ENCODE assay signal across 20 mouse cellular contexts in the genomic region with DNA sequence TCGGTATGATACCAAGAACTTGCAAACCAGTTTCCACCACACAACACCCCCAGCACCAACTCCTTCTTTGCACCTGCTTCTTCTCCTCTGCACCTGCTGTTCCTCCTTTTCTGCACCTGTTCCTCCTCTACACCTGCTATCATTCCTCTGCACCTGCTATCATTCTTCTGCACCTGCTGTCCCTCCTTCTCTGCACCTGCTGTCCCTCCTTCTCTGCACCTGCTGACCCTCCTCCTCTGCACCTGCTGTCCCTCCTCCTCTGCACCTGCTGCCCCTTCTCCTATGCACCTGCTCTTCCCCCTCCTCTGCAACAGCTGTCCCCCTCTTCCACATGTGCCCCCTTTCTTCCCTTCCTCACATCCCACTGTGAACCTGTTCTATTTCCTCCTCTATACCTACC. TPM values are rescaled to one million over a fixed set of nuclear protein-coding genes. Genes with fewer than 3 reads are reported as not detected.
DNase-seq lines count a peak whose midpoint lies in the region; ATAC-seq and TF ChIP-seq lines count a peak whose summit lies in the region.
"Had no signal": no experiment of that assay in that cellular context is flagged by ENCODE, and none has a peak within 500 bp of the region (broad histone marks: within the 10 kb centered on the region; RNA-seq: fewer than 3 reads in every experiment).

No protein-coding gene starts in this region.

- H3K4me2 ChIP-seq in CH12.LX (ENCODE audit: insufficient read depth, low read depth, poor library complexity, severe bottlenecking) = no peak overlapping the region
- no peak overlapping the region for H3K4me2 ChIP-seq in forebrain, embryonic 14.5 days (ENCODE audit: low read length)
- no peak overlapping the region for H3K4me2 ChIP-seq in forebrain, embryonic 16.5 days (ENCODE audit: low read length)
- H3K4me2 ChIP-seq: embryonic facial prominence, embryonic 13.5 days; embryonic facial prominence, embryonic 15.5 days; forebrain, embryonic 12.5 days; forebrain, embryonic 15.5 days had no signal

- TF ChIP-seq EP300 in CH12.LX (IDR thresholded peaks at IDR 0.05; ENCODE audit: low read length) = no peak

- H3K79me2 ChIP-seq in CH12.LX (replicated peaks; ENCODE audit: control insufficient read depth, extremely low read depth, insufficient read depth, poor library complexity, severe bottlenecking) = no peaks in the 10 kb centered on the region

- peaks cover 7% of the 10 kb centered on the region for H3K9me3 ChIP-seq in CH12.LX (replicated peaks; ENCODE audit: low read length)
- H3K9me3 ChIP-seq in forebrain, embryonic 14.5 days (replicated peaks; ENCODE audit: control insufficient read depth, low read length) = no peaks in the 10 kb centered on the region
- H3K9me3 ChIP-seq in forebrain, embryonic 16.5 days (ENCODE audit: control insufficient read depth, low read length) = no peaks in the 10 kb centered on the region
- H3K9me3 ChIP-seq: embryonic facial prominence, embryonic 13.5 days; embryonic facial prominence, embryonic 15.5 days; forebrain, embryonic 10.5 days; forebrain, embryonic 12.5 days; forebrain, embryonic 15.5 days had no signal

- in situ Hi-C loops in CH12.LX (cut with MboI; ENCODE audit: low pct_ligation_motif_present, low pct_unique_long_range_greater_than_20kb, low sequenced_read_pairs) = no loop called here

- H3K36me3 ChIP-seq in CH12.LX (replicated peaks in 1 of 2; ENCODE audit: control insufficient read depth in 1 of 2, insufficient read depth in 1 of 2, low read length in 1 of 2) = peaks cover 88 to 97% of the 10 kb centered on the region in 2 experiments
- H3K36me3 ChIP-seq in forebrain, embryonic 14.5 days (ENCODE audit: control insufficient read depth, insufficient read depth, low read length) = no peaks in the 10 kb centered on the region
- H3K36me3 ChIP-seq in forebrain, embryonic 16.5 days (ENCODE audit: control insufficient read depth, insufficient read depth) = no peaks in the 10 kb centered on the region
- H3K36me3 ChIP-seq: embryonic facial prominence, embryonic 13.5 days; embryonic facial prominence, embryonic 15.5 days; forebrain, embryonic 10.5 days; forebrain, embryonic 12.5 days; forebrain, embryonic 15.5 days had no signal

- ATAC-seq in forebrain, embryonic 14.5 days = no peak
- no peak for ATAC-seq in forebrain, embryonic 16.5 days
- ATAC-seq: CD4-positive, CD25-positive, alpha-beta regulatory T cell, adult 4 months; forebrain, embryonic 15.5 days had no signal

- dilution Hi-C loops in CH12.LX (cut with MboI; ENCODE audit: extremely low pct_ligation_motif_present, extremely low pct_unique_long_range_greater_than_20kb, low sequenced_read_pairs) = no loop called here

- no peak for TF ChIP-seq CTCF in cerebellum, adult 2 months (IDR thresholded peaks at IDR 0.05; ENCODE audit: borderline replicate concordance, insufficient read depth, low read depth, low read length)
- TF ChIP-seq CTCF in CH12.LX (conservative IDR thresholded peaks at IDR 0.05 in 1 of 2, IDR thresholded peaks at IDR 0.05 in 1 of 2; ENCODE audit: low read depth in 2 of 2, low read length in 2 of 2) = no peak

- WGBS in cerebellum, adult 2 months = 95% methylated on average over 1 of the region's 1 CpGs
- 81% methylated on average over 1 of the region's 1 CpGs for WGBS in forebrain, embryonic 14.5 days
- WGBS in forebrain, embryonic 16.5 days = 91% methylated on average over 1 of the region's 1 CpGs

- H3K27ac ChIP-seq in cerebellum, adult 2 months (ENCODE audit: insufficient read depth, low read length) = no peak overlapping the region
- H3K27ac ChIP-seq in CH12.LX (ENCODE audit: insufficient read depth, low read depth) = no peak overlapping the region
- H3K27ac ChIP-seq in forebrain, embryonic 14.5 days (ENCODE audit: low read depth, low read length) = no peak overlapping the region
- no peak overlapping the region for H3K27ac ChIP-seq in forebrain, embryonic 16.5 days (ENCODE audit: low read length)
- H3K27ac ChIP-seq: embryonic facial prominence, embryonic 13.5 days; embryonic facial prominence, embryonic 15.5 days; forebrain, embryonic 10.5 days; forebrain, embryonic 12.5 days; forebrain, embryonic 15.5 days had no signal

- peak; percentile 34 to 40 for DNase-seq in cerebellum, postnatal 25 days
- DNase-seq in cerebellum, adult 2 months = no peak
- DNase-seq in CH12.LX (ENCODE audit: extremely low read depth) = no peak
- DNase-seq in forebrain, embryonic 14.5 days (ENCODE audit: low spot score) = no peak
- DNase-seq: adrenal gland, postnatal 10 days; adrenal gland, postnatal 25 days; cerebellum, adult 11-12 months; cerebellum, adult 8-10 months; embryo, embryonic 11 days had no signal

- no peaks in the 10 kb centered on the region for H3K27me3 ChIP-seq in cerebellum, adult 2 months (ENCODE audit: control insufficient read depth, insufficient read depth, low read length)
- no peaks in the 10 kb centered on the region for H3K27me3 ChIP-seq in CH12.LX (replicated peaks)
- H3K27me3 ChIP-seq in forebrain, embryonic 14.5 days (replicated peaks; ENCODE audit: control insufficient read depth, insufficient read depth, low read length) = no peaks in the 10 kb centered on the region
- no peaks in the 10 kb centered on the region for H3K27me3 ChIP-seq in forebrain, embryonic 16.5 days (replicated peaks; ENCODE audit: control insufficient read depth, insufficient read depth, low read length)
- H3K27me3 ChIP-seq: forebrain, embryonic 15.5 days had no signal

- no peak overlapping the region for H3K9ac ChIP-seq in CH12.LX (ENCODE audit: insufficient read depth, low read depth)
- no peak overlapping the region for H3K9ac ChIP-seq in forebrain, embryonic 14.5 days (ENCODE audit: low read length)
- no peak overlapping the region for H3K9ac ChIP-seq in forebrain, embryonic 16.5 days (replicated peaks; ENCODE audit: low read depth, low read length)
- H3K9ac ChIP-seq: embryonic facial prominence, embryonic 13.5 days; embryonic facial prominence, embryonic 15.5 days; forebrain, embryonic 12.5 days; forebrain, embryonic 15.5 days had no signal

- no peak overlapping the region for H3K4me3 ChIP-seq in cerebellum, adult 2 months (replicated peaks; ENCODE audit: insufficient read depth, low read depth, low read length)
- H3K4me3 ChIP-seq in CH12.LX (replicated peaks in 1 of 3; ENCODE audit: low read depth in 2 of 3, low read length in 2 of 3, poor library complexity in 1 of 3) = no peak overlapping the region
- no peak overlapping the region for H3K4me3 ChIP-seq in forebrain, embryonic 14.5 days (ENCODE audit: low read depth, low read length)
- H3K4me3 ChIP-seq in forebrain, embryonic 16.5 days (replicated peaks; ENCODE audit: low read length) = no peak overlapping the region
- H3K4me3 ChIP-seq: embryonic facial prominence, embryonic 13.5 days; embryonic facial prominence, embryonic 15.5 days; erythroblast, embryonic 14.5 days; forebrain, embryonic 10.5 days; forebrain, embryonic 12.5 days; forebrain, embryonic 15.5 days had no signal

- no peak for TF ChIP-seq POLR2A in cerebellum, adult 2 months (IDR thresholded peaks at IDR 0.05; ENCODE audit: borderline replicate concordance, insufficient read depth, low read length)
- TF ChIP-seq POLR2A in CH12.LX (IDR thresholded peaks at IDR 0.05; ENCODE audit: low read depth, low read length) = no peak

- H3K4me1 ChIP-seq in cerebellum, adult 2 months (ENCODE audit: control insufficient read depth, insufficient read depth, low read length) = peaks cover 55% of the 10 kb centered on the region
- H3K4me1 ChIP-seq in CH12.LX (ENCODE audit: control insufficient read depth in 1 of 2, insufficient read depth in 2 of 2) = peaks cover 0 to 2% of the 10 kb centered on the region in 2 experiments; a peak in 2 of 4 replicates
- no peaks in the 10 kb centered on the region for H3K4me1 ChIP-seq in forebrain, embryonic 14.5 days (ENCODE audit: control insufficient read depth, insufficient read depth, low read length)
- H3K4me1 ChIP-seq in forebrain, embryonic 16.5 days (replicated peaks; ENCODE audit: control insufficient read depth, insufficient read depth, low read length) = no peaks in the 10 kb centered on the region
- H3K4me1 ChIP-seq: forebrain, embryonic 12.5 days; forebrain, embryonic 15.5 days had no signal

- TF ChIP-seq RAD21 in CH12.LX (IDR thresholded peaks at IDR 0.05; ENCODE audit: low read depth, low read length) = no peak

RNA-seq across cellular contexts. Expression of a gene that starts 8.5 kb away (rescaled TPM):
- polyA plus RNA-seq in cerebellum, adult 2 months (2012; rRNA removed) = 0.10 and 0.25 TPM in 2 replicates
- total RNA-seq in CH12.LX (2012; rRNA removed) (31.2 and 34.3 TPM in 2 replicates), CH12.LX (2014; rRNA removed) (26.0 and 32.1 TPM in 2 replicates)
- polyA plus RNA-seq in CH12.LX (2012; ENCODE audit: insufficient read length, low read depth) = 47.2 and 60.0 TPM in 2 replicates
- 0.05 TPM in 1 of 2 replicates, not detected in the other for polyA plus RNA-seq in forebrain, embryonic 14.5 days (2014; fragmentation: Nextera tagmentation; extraction: Ambion mirVana)
- polyA plus RNA-seq in forebrain, embryonic 16.5 days (2015; fragmentation: Nextera tagmentation; extraction: Ambion mirVana) = not detected in 2 replicates
- polyA plus RNA-seq: forebrain, embryonic 10.5 days; forebrain, embryonic 12.5 days; forebrain, embryonic 15.5 days had no signal

RNA-seq across cellular contexts. Expression of a gene that starts 18.1 kb away (rescaled TPM):
- polyA plus RNA-seq in cerebellum, adult 2 months (2012; rRNA removed) = 0.06 and 0.08 TPM in 2 replicates
- total RNA-seq in CH12.LX (2012; rRNA removed) = 0.08 and 0.34 TPM in 2 replicates
- total RNA-seq in CH12.LX (2014; rRNA removed) = 0.24 TPM in 2 replicates
- 0.54 and 0.70 TPM in 2 replicates for polyA plus RNA-seq in CH12.LX (2012; ENCODE audit: insufficient read length, low read depth)
- polyA plus RNA-seq in forebrain, embryonic 14.5 days (2014; fragmentation: Nextera tagmentation; extraction: Ambion mirVana) = 0.20 and 0.47 TPM in 2 replicates
- polyA plus RNA-seq in forebrain, embryonic 16.5 days (2015; fragmentation: Nextera tagmentation; extraction: Ambion mirVana) = 0.06 and 0.22 TPM in 2 replicates
- total RNA-seq: common myeloid progenitor, adult 5-6 weeks had no signal
- polyA plus RNA-seq: CD4-positive, CD25-positive, alpha-beta regulatory T cell, adult 4 months had no signal

RNA-seq across cellular contexts. Expression of a gene that starts 44.7 kb away (rescaled TPM):
- 3.1 and 3.5 TPM in 2 replicates for polyA plus RNA-seq in cerebellum, adult 2 months (2012; rRNA removed)
- total RNA-seq in CH12.LX (2012; rRNA removed) (4.1 and 6.3 TPM in 2 replicates), CH12.LX (2014; rRNA removed) (5.0 and 5.7 TPM in 2 replicates)
- 27.7 and 28.1 TPM in 2 replicates for polyA plus RNA-seq in CH12.LX (2012; ENCODE audit: insufficient read length, low read depth)
- 7.8 and 8.6 TPM in 2 replicates for polyA plus RNA-seq in forebrain, embryonic 14.5 days (2014; fragmentation: Nextera tagmentation; extraction: Ambion mirVana)
- 5.6 and 6.4 TPM in 2 replicates for polyA plus RNA-seq in forebrain, embryonic 16.5 days (2015; fragmentation: Nextera tagmentation; extraction: Ambion mirVana)
- polyA plus RNA-seq: erythroblast, embryonic 14.5 days had no signal

RNA-seq across cellular contexts. Expression of a gene that starts 57.9 kb away (rescaled TPM):
- polyA plus RNA-seq in cerebellum, adult 2 months (2012; rRNA removed) = 9.8 and 12.1 TPM in 2 replicates
- not detected in 2 replicates for total RNA-seq in CH12.LX (2012; rRNA removed)
- not detected in 2 replicates for total RNA-seq in CH12.LX (2014; rRNA removed)
- 0.14 and 0.36 TPM in 2 replicates for polyA plus RNA-seq in CH12.LX (2012; ENCODE audit: insufficient read length, low read depth)
- 0.64 and 0.91 TPM in 2 replicates for polyA plus RNA-seq in forebrain, embryonic 14.5 days (2014; fragmentation: Nextera tagmentation; extraction: Ambion mirVana)
- polyA plus RNA-seq in forebrain, embryonic 16.5 days (2015; fragmentation: Nextera tagmentation; extraction: Ambion mirVana) = 1.1 and 1.8 TPM in 2 replicates
- total RNA-seq: common myeloid progenitor, adult 5-6 weeks; MEL had no signal
- polyA plus RNA-seq: CD4-positive, CD25-positive, alpha-beta regulatory T cell, adult 4 months; embryonic facial prominence, embryonic 11.5 days; embryonic facial prominence, embryonic 13.5 days; embryonic facial prominence, embryonic 15.5 days; erythroblast, embryonic 14.5 days had no signal

RNA-seq across cellular contexts. Expression of a gene that starts 58.2 kb away (rescaled TPM):
- polyA plus RNA-seq in cerebellum, adult 2 months (2012; rRNA removed) = 316 and 321 TPM in 2 replicates
- total RNA-seq in CH12.LX (2012; rRNA removed) (not detected in 2 replicates), CH12.LX (2014; rRNA removed) (not detected in 2 replicates)
- polyA plus RNA-seq in CH12.LX (2012; ENCODE audit: insufficient read length, low read depth) = not detected in 2 replicates
- 110 and 113 TPM in 2 replicates for polyA plus RNA-seq in forebrain, embryonic 14.5 days (2014; fragmentation: Nextera tagmentation; extraction: Ambion mirVana)
- 105 and 141 TPM in 2 replicates for polyA plus RNA-seq in forebrain, embryonic 16.5 days (2015; fragmentation: Nextera tagmentation; extraction: Ambion mirVana)
- total RNA-seq: MEL had no signal

Comparison
In these comparisons a context has a peak if more than half of its experiments do, and no peak if none do; other contexts are left out.
1. DNase-seq: peak in cerebellum, postnatal 25 days (2 of 2); none in cerebellum, adult 2 months (0 of 2), CH12.LX (single experiment) and forebrain, embryonic 14.5 days (single experiment).
2. RNA of a gene that starts 8.5 kb away (polyA plus RNA-seq): 47.2 to 60.0 TPM in CH12.LX; 0.10 to 0.25 TPM in cerebellum, adult 2 months, not detected in forebrain, embryonic 16.5 days and 0.05 TPM in forebrain, embryonic 14.5 days; every median in the first group is over 10 times any median in the second.